Mouse (Mus musculus) hindbrain, embryonic 10.5 days (tissue): Measurements from ENCODE around the gene Tspan33. TPM values are rescaled to one million over a fixed set of nuclear protein-coding genes. Genes with fewer than 3 reads are reported as not detected.
A peak's percentile ranks its signal among the peaks of the same experiment; 100 is the strongest.

Experiments
- DNase-seq: peaks from one replicate; pipeline ENCODE4 v3.0.0-alpha.2; 2017; ENCODE audit warnings: low spot score
- H3K27ac ChIP-seq: fragments of 300-500 bp; sonication (generic); 2 replicates; pipeline ENCODE4 v1.5.1; 2016; ENCODE audit warnings: mild to moderate bottlenecking, moderate library complexity
- H3K27me3 ChIP-seq: fragments of 300-500 bp; sonication (generic); 2 replicates; pipeline ENCODE4 v1.6.1; 2016; ENCODE audit warnings: mild to moderate bottlenecking; ENCODE audit not compliant: poor library complexity, insufficient read depth, severe bottlenecking
- H3K36me3 ChIP-seq: fragments of 300-500 bp; sonication (generic); 2 replicates; pipeline ENCODE4 v1.6.1; 2016; ENCODE audit warnings: mild to moderate bottlenecking, moderate library complexity
- H3K4me1 ChIP-seq: fragments of 300-500 bp; sonication (generic); replicated peaks from 2 replicates; pipeline ENCODE4 v1.6.1; 2016; ENCODE audit warnings: mild to moderate bottlenecking
- H3K4me3 ChIP-seq: fragments of 300-500 bp; sonication (generic); 2 replicates; pipeline ENCODE4 v1.5.1; 2016; ENCODE audit warnings: mild to moderate bottlenecking, moderate library complexity
- H3K9me3 ChIP-seq: fragments of 300-500 bp; sonication (generic); 2 replicates; pipeline ENCODE4 v1.6.1; 2016; ENCODE audit warnings: mild to moderate bottlenecking, moderate library complexity
- WGBS: fragments of 180-500 bp; shearing (Covaris S2); methylation state at CpG from one replicate; pipeline ENCODE4 v1.1.7; 2016; 5-methylcytosine and 5-hydroxymethylcytosine counted together
- polyA plus RNA-seq: library from polyadenylated mRNA; unstranded; fragments of >200 nt; fragmentation: Nextera tagmentation; extraction: Ambion mirVana; gene quantifications from 2 replicates; pipeline ENCODE4 v1.2.1, GENCODE M21; 2016

Tspan33 gene
- polyA plus RNA-seq, 1 experiment from 2014 or later, result 9.7 TPM

GRCm38 (mm10) chr6:29681853-29682252 lies 12.2 kb upstream of the Tspan33 start:
- Histone ChIP-seq H3K36me3 (no peaks in the 10 kb centered on the region), H3K9me3 (no peaks in the 10 kb centered on the region), H3K27me3 (0 out of 2 replicates have a peak, but pooled peaks cover 3% of the 10 kb centered on the region), H3K4me3 (no peak overlapping the region), H3K27ac (no peak overlapping the region), H3K4me1 (0 out of 2 replicates have a peak, but pooled peaks cover 4% of the 10 kb centered on the region)
- WGBS, result 83% methylated on average over 4 of the region's 4 CpGs
- DNase-seq, result no peak

GRCm38 (mm10) chr6:29684686-29685085 lies 9.3 kb upstream of the Tspan33 start:
- 0 out of 2 replicates have a peak, but pooled peaks cover 3% of the 10 kb centered on the region for H3K27me3 ChIP-seq
- H3K9me3 ChIP-seq, result no peaks in the 10 kb centered on the region
- no peak overlapping the region for H3K4me3 ChIP-seq
- 0 out of 2 replicates have a peak, but pooled peaks cover 4% of the 10 kb centered on the region for H3K4me1 ChIP-seq
- no peak overlapping the region for H3K27ac ChIP-seq
- no peaks in the 10 kb centered on the region for H3K36me3 ChIP-seq
- DNase-seq, result no peak
- WGBS, result 92% methylated on average over 4 of the region's 4 CpGs

GRCm38 (mm10) chr6:29685952-29686351 lies 8.1 kb upstream of the Tspan33 start:
- no peak for DNase-seq
- WGBS, result 85% methylated on average over 4 of the region's 4 CpGs
- Histone ChIP-seq H3K27ac (no peak overlapping the region), H3K4me3 (no peak overlapping the region), H3K27me3 (peaks cover 5% of the 10 kb centered on the region; the same call in 1 of the 2 replicates), H3K36me3 (no peaks in the 10 kb centered on the region), H3K9me3 (no peaks in the 10 kb centered on the region), H3K4me1 (0 out of 2 replicates have a peak, but pooled peaks cover 4% of the 10 kb centered on the region)

- Histone ChIP-seq H3K9me3 (no peaks in the 10 kb centered on the region), H3K27me3 (peaks cover 38% of the 10 kb centered on the region), H3K36me3 (no peaks in the 10 kb centered on the region), H3K27ac (no peak overlapping the region), H3K4me3 (no peak overlapping the region), H3K4me1 (peaks cover 13% of the 10 kb centered on the region)
- no peak for DNase-seq
- WGBS, result 79% methylated on average over 8 of the region's 8 CpGs
These were observed 4.6 kb upstream of the Tspan33 start for GRCm38 (mm10) chr6:29689458-29689857.

- 4% methylated on average over 35 of the region's 35 CpGs for whole genome bisulfite sequencing
- DNase-seq, result peak; percentile 22
- Histone ChIP-seq H3K4me1 (peaks cover 20% of the 10 kb centered on the region), H3K36me3 (no peaks in the 10 kb centered on the region), H3K9me3 (no peaks in the 10 kb centered on the region), H3K4me3 (peak overlapping the region; percentile 91), H3K27me3 (peaks cover 61% of the 10 kb centered on the region), H3K27ac (peak overlapping the region; percentile 89)
These were observed 610 bp downstream of the Tspan33 start for GRCm38 (mm10) chr6:29694375-29695289.

- no peak for DNase-seq
- Histone ChIP-seq H3K36me3 (no peaks in the 10 kb centered on the region), H3K9me3 (no peaks in the 10 kb centered on the region), H3K27me3 (peaks cover 61% of the 10 kb centered on the region), H3K27ac (peak overlapping the region; percentile 89; the same call in 1 of the 2 replicates), H3K4me1 (peaks cover 20% of the 10 kb centered on the region), H3K4me3 (peak overlapping the region; percentile 91)
- WGBS, result 42% methylated on average over 3 of the region's 3 CpGs
These were observed 1.3 kb downstream of the Tspan33 start for GRCm38 (mm10) chr6:29695290-29695674.

GRCm38 (mm10) chr6:29695975-29696374 lies 2.0 kb downstream of the Tspan33 start:
- DNase-seq, result no peak
- Histone ChIP-seq H3K4me1 (peaks cover 21% of the 10 kb centered on the region), H3K27me3 (peaks cover 58% of the 10 kb centered on the region), H3K9me3 (no peaks in the 10 kb centered on the region), H3K4me3 (peak overlapping the region; percentile 2; the same call in 1 of the 2 replicates), H3K27ac (0 out of 2 replicates have a peak overlapping the region, but pooled peaks have one; percentile 89), H3K36me3 (no peaks in the 10 kb centered on the region)
- 78% methylated on average over 7 of the region's 7 CpGs for WGBS

- DNase-seq, result no peak
- Histone ChIP-seq H3K36me3 (no peaks in the 10 kb centered on the region), H3K27ac (peak overlapping the region; percentile 40; the same call in 1 of the 2 replicates), H3K4me1 (peaks cover 23% of the 10 kb centered on the region), H3K9me3 (no peaks in the 10 kb centered on the region), H3K4me3 (no peak overlapping the region), H3K27me3 (peaks cover 47% of the 10 kb centered on the region)
These were observed 3.1 kb downstream of the Tspan33 start for GRCm38 (mm10) chr6:29697139-29697538.

GRCm38 (mm10) chr6:29697548-29697947 lies 3.5 kb downstream of the Tspan33 start:
- Histone ChIP-seq H3K4me3 (no peak overlapping the region), H3K9me3 (no peaks in the 10 kb centered on the region), H3K27ac (no peak overlapping the region), H3K27me3 (peaks cover 43% of the 10 kb centered on the region), H3K36me3 (no peaks in the 10 kb centered on the region), H3K4me1 (peaks cover 23% of the 10 kb centered on the region)
- DNase-seq, result no peak
- 48% methylated on average over 3 of the region's 3 CpGs for WGBS

GRCm38 (mm10) chr6:29699085-29699745 lies 5.2 kb downstream of the Tspan33 start:
- H3K27me3 ChIP-seq, result peaks cover 28% of the 10 kb centered on the region
- H3K27ac ChIP-seq, result no peak overlapping the region
- no peaks in the 10 kb centered on the region for H3K9me3 ChIP-seq
- no peak for DNase-seq
- whole genome bisulfite sequencing, result 94% methylated on average over 7 of the region's 7 CpGs
- H3K4me1 ChIP-seq, result peaks cover 17% of the 10 kb centered on the region
- H3K36me3 ChIP-seq, result no peaks in the 10 kb centered on the region
- H3K4me3 ChIP-seq, result no peak overlapping the region

GRCm38 (mm10) chr6:29701051-29701450 lies 7.0 kb downstream of the Tspan33 start:
- 0 out of 2 replicates have a peak overlapping the region, but pooled peaks have one; percentile 26 for H3K27ac ChIP-seq

GRCm38 (mm10) chr6:29702126-29702525 lies 8.1 kb downstream of the Tspan33 start:
- Histone ChIP-seq H3K4me1 (peaks cover 9% of the 10 kb centered on the region; the same call in 1 of the 2 replicates), H3K27me3 (peaks cover 6% of the 10 kb centered on the region; the same call in 1 of the 2 replicates), H3K36me3 (no peaks in the 10 kb centered on the region), H3K9me3 (no peaks in the 10 kb centered on the region), H3K4me3 (no peak overlapping the region), H3K27ac (no peak overlapping the region)
- DNase-seq, result no peak
- 84% methylated on average over 3 of the region's 3 CpGs for WGBS

More at GRCm38 (mm10) chr6:29701051-29701450, 7.0 kb downstream of the Tspan33 start:
- WGBS, result 72% methylated on average over 6 of the region's 6 CpGs
- Histone ChIP-seq H3K36me3 (no peaks in the 10 kb centered on the region), H3K4me3 (no peak overlapping the region), H3K27me3 (peaks cover 11% of the 10 kb centered on the region; the same call in 1 of the 2 replicates), H3K9me3 (no peaks in the 10 kb centered on the region), H3K4me1 (0 out of 2 replicates have a peak, but pooled peaks cover 5% of the 10 kb centered on the region)
- DNase-seq, result no peak
